Mouse (Mus musculus) spleen, postnatal 14 days (tissue): ENCODE measurements at regions not wholly inside any gene's neighbourhood (a gene's known extent, or its start where the extent isn't known, plus 50 kb on each side); places are given as distances from the start of the nearest gene placed in this dataset.

ENCODE experiments used
- DNase-seq, 2 experiments: peaks; one replicate each; pipeline ENCODE4 v3.0.0; 2021 to 2022; ENCODE audit warnings: low spot score in 2 of 2

GRCm38 (mm10) chr17:47141843-47142215, 131.5 kb upstream of the Ubr2 start:
- no peak for DNase-seq

- no peak for DNase-seq
Observed at GRCm38 (mm10) chr17:47140969-47141842, 130.8 kb upstream of the Ubr2 start.

DNA sequence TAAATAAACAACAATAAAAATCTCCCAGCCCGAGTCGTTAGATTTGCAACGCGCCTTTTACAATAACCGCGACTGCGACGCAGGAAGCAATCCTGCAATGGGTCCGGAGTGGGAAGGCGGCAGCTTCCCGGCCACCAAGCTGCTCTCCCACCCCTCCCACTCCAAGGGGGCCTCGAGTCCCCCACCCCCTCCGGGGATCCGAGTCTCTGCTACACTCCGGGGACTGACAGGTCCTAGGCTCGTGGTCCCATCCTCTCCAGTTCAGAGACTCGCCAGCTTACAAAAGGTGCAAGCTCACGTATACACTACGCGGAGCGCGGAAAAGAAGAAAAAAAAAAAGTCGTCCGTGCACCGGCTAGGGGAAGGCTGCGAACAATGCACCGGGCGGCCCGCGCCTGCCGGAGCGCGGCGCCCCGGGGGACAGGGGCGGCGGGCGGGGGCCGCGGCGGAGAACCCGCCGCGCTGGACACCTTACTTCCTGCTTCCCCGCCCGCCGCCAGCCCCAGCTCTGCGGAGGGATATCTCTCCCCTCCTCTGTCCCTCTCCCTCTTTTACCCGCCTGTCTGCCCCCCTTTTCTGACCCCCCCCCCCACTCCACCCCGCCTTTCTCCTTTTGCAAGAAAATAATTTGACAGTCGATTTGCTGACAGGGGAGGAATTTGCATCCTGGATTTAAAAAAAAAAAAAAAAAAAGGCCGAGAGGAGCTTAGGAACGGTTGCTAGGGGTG, 130.0 kb upstream of the Ubr2 start:
- DNase-seq = no peak

GRCm38 (mm10) chr17:47139730-47140231, 129.4 kb upstream of the Ubr2 start:
- peak; percentile 38 to 53 for DNase-seq

- no peak for DNase-seq
Observed at GRCm38 (mm10) chr17:47139171-47139617, 128.8 kb upstream of the Ubr2 start.

DNA sequence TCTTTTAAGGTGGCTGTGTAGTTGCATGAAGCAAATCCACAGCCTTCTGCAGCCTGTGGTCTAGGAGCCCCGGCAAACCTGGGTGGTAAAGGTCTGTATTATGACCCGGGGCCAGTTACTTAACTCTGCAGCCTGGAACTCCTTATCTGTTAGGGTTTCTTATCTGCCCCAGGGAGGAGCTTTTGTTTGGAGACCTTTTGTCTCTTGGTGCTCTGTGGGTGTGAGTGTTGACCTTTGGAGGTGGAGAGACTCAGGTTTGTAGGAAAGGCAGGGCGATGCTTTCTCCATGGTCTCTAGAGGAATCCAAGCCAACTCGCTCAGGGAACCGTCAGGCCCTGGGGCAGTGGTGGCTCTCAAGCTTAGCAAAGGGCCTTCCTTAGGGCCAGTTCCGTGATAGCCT, 127.8 kb upstream of the Ubr2 start:
- no peak for DNase-seq

- DNase-seq = no peak
Observed at GRCm38 (mm10) chr17:47135391-47135790, 125.0 kb upstream of the Ubr2 start.

DNA sequence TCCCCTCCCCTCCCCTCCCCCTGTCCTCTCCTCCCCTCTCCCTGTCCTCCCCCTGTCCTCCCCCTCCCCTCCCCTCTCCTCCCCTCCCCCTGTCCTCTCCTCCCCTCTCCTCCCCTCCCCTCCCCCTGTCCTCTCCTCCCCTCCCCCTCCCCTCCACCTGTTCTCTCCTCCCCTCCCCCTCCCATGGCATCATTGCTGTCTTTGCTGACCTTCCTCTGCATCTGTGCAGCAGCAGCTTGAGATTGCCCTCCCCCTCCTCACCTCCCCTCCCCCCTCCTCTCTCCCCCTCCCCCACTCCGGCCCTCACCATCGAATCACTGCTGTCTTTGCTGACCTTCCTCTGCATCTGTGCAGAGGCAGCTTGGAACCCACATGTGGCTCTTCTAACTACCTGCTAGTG, 123.4 kb upstream of the Ubr2 start:
- no peak for DNase-seq

DNA sequence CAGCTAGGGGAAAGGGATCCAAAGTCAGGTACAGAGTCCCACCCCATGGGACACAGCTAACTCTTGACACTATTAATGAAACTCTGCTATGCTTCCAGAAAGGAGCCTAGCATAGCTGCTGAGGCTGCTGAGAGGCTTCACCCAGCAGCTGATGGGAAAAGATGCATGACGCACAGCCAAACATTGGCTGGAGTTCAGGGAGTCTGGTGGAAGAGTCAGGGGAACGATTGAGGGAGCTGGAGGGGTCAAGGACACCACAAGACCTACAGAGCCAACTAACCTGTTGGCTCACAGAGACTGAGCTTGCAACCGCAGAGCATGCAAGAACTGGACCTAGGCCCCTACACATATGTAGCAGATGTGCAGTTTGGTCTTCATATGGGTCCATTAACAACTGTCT, 117.2 kb upstream of the Ubr2 start:
- DNase-seq = no peak

DNA sequence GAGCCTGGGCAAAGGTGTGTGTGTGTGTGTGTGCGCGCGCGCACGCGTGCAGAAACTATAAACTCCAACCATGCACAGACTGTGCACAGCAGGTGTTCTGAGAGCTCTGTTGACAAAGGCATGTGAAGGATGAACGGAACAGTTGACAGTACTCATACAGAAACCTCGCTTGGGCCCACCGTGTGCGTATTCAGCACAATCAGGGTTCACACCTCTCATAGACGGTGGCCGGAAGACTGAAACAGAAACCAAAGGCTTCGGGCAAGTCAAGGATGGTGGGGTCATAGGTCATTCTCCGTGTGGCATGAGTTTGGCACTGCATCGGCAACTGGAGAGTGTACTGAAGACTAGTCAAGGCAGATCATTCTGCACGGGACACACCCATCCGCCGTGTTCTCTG, 113.2 kb upstream of the Ubr2 start:
- DNase-seq = no peak

DNA sequence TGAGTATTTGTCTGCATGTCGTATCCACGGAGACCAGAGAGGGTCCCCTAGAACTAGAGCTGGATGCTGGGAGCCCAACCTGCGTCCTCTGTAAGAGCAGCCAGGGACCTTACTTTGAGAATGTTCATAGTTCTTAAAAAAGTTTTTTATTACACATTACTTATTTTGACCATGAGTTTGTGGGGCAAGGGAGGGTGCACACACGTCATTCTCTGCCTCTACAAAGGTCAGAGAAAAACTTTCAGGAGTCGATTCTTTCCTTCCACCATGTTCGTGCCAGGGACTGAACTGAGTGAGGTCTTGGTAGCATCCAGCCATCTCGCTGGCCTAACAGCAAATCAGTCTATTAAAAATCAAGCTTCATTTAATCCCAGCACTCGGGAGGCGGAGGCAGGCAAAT, 111.9 kb upstream of the Ubr2 start:
- no peak for DNase-seq

DNA sequence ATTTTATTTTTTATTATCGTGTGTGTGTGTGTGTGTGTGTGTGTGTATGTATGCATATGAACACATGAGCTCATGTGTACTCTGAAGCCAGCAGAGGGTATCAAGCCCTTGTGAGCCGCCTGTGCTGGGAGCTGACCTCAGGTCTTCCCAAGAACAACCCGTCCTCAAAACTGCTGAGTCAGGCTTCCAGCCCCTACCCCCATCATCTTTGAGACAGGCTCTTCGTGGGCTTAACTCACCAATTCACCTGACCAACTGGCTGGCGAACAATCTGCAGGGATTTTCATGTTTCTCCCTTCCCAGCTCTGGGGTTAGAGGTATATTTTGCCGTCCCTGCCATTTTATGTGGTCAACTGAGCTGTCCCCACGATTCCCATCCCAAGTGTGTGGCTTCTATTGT, 107.7 kb upstream of the Ubr2 start:
- DNase-seq = no peak

DNA sequence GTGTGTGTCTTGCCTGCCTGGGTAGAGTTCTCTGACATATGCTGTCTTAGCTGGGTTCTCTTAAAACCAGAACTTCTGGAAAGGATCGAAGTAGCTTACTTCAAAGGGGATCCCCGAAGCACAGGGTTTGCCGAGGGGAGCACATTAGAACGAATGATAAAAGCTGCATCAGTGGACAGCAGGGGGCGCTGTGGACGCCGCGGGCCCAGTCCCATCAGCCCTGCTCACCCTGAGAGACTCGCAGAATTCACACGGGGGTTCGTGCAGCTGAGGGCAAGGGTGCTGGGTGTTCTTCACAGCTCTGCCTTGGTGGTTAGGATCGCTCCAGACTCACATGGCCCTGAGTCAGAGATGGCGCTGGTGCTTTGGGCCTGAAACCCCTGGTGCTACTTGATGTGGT, 105.4 kb upstream of the Ubr2 start:
- no peak for DNase-seq

DNA sequence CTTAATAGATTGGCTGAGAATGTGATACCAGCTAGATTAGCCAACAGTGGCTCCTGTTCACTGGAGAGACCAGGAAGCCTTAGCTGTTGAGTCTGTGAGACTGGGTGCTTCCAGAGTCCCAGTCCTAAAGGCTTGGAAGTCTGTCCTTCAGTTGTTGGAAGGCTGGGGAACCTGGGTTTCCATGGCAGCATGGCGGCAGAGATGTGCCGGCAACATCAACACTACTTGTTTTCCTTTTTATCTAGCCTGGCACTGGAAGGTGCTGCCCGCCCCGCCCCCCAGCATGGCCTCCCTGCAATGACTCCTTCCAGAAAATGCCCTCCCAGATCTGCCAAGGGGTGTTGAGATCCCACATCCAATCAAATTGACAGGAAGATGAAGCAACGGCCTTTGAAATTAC, 104.8 kb upstream of the Ubr2 start:
- no peak for DNase-seq

GRCm38 (mm10) chr17:47114736-47115135, 104.4 kb upstream of the Ubr2 start:
- no peak for DNase-seq

- no peak for DNase-seq
Observed at GRCm38 (mm10) chr17:47112556-47113225, 102.3 kb upstream of the Ubr2 start.

DNA sequence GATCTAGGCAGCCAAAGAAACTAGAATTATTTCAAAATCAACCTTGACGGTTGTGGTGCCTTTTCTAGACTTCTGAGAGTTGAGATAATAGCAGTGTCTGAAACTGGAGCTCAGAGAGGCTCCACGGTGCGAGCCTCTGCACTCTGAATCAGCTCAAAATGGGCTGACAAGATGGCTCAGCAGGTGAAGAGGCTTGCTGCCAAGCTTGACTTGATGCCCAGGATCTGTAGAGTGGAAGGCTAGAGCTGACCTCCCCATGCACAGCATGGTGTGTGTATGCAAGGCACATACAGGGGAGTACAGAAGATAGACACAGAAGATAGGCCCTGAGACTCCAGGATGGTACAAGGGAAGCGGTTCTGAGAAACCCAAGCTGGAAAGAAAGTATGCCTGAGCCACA, 100.5 kb upstream of the Ubr2 start:
- DNase-seq = no peak

GRCm38 (mm10) chr17:47104328-47104727, 94.0 kb upstream of the Ubr2 start:
- DNase-seq = no peak

DNA sequence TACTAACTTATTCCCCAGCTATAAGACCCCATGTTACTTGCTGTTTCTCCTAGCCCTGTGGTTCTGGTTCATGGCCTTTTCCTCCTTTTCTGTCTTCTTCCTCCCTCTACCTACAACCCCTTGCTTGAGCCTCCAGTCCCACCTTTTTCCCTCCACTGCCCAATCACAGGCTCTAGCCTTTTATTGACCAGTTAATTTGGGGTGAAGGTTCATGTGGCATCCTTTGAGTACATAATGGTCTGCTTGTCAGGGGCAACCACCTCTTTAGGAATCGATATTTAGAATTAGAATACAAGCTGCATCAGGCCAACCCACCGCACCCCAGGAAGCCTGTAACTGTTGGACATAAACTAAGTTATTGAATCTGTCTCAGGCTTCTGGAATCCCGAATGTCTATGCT, 84.8 kb upstream of the Ubr2 start:
- DNase-seq = no peak

DNA sequence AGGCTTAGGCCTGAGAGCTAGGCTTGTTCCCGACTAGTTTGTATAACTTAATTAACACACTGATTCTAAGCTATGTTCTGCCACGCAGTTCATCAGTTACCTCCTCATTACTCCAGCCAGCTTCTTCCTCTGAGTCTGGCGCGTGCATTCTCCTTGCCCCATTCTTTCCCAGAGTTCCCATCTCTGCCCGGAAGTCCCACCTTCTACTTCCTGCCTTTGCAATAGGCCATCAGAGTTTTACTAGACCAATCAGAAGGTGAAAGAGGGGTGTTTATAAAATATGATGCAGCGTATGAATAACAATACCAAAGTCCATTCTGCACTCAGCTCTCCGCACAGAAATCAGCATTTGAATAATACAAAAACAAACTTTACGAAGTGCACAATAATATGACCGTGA, 81.7 kb upstream of the Ubr2 start:
- DNase-seq = no peak

DNA sequence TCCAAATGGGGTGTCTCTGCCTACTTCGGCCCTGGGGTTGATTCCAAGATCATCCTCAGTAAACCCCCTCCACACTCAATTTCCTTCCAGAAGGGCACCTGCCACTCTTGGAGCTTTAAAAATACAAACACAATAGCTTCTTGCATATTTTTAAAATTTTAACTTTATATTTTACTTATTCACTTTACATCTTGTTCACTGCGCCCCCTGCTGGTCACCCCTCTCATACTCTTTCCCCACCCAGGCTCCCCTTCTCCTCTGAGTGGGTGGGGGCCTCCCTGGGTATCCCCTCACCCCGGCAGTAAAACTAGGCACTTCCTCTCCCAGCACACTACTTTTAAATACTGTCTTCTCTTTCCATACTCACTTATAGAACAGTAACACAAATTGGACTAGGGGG, 79.4 kb upstream of the Ubr2 start:
- DNase-seq = peak in 1 of 2 experiments; percentile 3

DNA sequence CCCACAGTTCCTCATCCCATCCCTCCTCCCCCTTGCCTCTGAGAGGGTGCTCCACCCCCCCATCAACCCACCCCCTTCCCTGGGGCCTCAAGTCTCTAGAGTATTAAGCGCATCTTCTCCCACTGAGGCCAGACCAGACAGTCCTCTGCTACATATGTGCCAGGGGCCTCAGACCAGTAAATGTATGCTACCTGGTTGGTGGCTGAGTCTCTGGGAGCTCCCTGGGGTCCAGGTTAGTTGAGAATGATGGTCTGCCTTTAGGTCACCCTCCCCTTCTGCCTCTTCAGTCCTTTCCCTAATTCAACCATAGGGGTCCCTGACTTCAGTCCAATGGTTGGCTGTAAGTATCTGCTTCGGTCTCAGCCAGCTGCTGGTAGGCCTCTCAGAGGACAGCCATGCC, 58.9 kb upstream of the Ubr2 start:
- DNase-seq = no peak
